Mouse (Mus musculus): ENCODE measurements around the gene Rnpepl1.

Gene Rnpepl1

GRCm38 (mm10) chr1:92906779-92907631, 3.6 kb upstream of the Rnpepl1 start, which contains the start of gene Dusp28:
TSS of gene Dusp28 (plus strand) at chr1:92906981.
- peak; percentile 67 to 76 for DNase-seq (ENCODE audit: low spot score in 2 of 2)

DNA sequence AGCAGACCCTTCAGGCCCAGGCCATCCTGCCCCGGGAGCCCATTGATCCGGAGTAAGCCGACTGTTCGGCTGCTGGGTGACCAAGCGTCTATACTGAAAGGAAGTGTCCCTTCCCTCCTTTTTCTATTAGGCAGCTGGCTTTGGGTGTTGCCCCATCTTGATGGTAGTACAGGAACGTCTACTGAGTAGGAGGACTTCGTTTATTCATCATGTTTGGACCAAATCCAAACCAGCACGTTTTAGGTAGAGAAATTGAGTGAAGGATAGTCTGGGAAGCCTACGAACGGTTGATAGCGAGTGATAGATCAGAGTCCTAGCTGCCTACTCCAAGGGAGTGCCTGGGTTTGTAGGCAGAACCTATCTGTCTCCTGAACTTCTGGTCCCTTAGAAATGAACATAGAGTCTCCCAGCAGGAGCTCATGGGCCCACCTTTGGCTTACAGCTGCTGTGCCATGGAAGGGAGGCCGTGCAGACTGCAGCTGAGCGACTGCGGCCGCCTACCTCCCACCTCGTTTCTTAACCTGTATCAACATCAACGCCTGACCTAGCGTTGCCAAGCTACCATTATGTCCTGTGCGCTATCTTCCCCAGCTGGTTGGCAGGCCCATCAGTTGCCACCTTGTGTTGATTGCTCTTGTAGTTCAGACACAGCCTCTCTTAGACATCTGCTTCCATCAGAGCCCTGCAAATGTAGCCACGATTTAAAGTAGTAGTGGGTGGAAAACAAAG, 2.8 kb upstream of the Rnpepl1 start:
- no peak for DNase-seq (ENCODE audit: low spot score in 2 of 2)

DNA sequence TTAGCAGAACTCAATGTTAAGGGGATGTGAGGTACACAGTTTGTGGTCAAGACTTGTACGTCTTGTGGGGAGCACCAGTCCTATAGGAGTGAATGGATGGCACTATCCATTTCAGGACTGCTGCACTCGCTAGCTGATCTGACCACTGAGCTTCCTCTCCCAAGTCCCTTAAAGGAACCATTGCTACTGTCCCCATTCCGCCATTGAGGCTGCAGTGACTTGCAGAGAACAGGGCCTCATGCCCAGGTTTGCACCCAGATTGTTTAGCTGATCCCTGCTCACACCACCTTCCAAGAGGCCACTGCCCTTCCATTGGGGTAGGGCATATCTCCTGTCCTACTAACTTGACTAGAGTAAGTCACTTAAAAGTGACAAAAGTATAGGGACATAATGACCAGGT, 1.9 kb upstream of the Rnpepl1 start:
- no peak for DNase-seq (ENCODE audit: low spot score in 2 of 2)

- DNase-seq (ENCODE audit: low spot score in 2 of 2): no peak
These were observed 1.5 kb upstream of the Rnpepl1 start for GRCm38 (mm10) chr1:92909068-92909467.

DNA sequence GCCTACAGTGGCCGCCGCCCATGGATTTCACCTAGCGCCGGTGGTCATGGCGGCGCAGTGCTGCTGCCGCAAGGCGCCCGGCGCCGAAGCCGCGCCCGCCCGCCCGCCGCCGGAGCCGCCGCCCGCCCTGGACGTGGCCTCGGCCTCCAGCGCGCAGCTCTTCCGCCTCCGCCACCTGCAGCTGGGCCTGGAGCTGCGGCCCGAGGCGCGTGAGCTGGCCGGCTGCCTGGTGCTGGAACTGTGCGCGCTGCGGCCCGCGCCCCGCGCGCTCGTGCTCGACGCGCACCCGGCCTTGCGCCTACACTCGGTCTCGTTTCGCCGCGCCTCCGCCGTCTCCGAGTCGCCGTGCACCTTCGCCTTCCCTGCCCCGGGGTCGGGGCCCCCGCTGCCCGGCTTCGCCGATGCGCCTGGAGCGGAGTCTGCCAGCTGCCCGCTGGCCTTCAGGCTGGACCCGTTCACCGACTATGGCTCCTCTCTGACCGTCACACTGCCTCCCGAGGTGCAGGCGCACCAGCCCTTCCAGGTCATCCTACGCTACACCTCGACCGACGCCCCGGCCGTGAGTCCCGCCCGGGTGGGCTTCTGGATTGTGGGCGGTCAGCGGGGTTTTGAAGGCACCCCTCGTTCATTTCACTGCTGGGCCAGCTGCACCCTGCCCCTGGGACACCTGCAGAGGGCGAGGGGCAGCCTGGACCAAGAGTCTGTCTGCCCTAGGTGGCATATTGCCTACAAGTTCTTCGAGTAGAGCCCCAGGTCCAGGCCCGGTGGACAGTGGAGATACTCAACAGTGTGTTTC, 540 bp downstream of the Rnpepl1 start:
- peak in 1 of 2 experiments; percentile 41 for DNase-seq (ENCODE audit: low spot score in 2 of 2)

- DNase-seq (ENCODE audit: low spot score in 2 of 2): no peak
These were observed 1.1 kb downstream of the Rnpepl1 start for GRCm38 (mm10) chr1:92911721-92912138.

- DNase-seq (ENCODE audit: low spot score in 2 of 2): no peak
These were observed 1.7 kb downstream of the Rnpepl1 start for GRCm38 (mm10) chr1:92912286-92912685.

- DNase-seq (ENCODE audit: low spot score in 2 of 2): no peak
These were observed 3.7 kb downstream of the Rnpepl1 start for GRCm38 (mm10) chr1:92914239-92914638.

DNA sequence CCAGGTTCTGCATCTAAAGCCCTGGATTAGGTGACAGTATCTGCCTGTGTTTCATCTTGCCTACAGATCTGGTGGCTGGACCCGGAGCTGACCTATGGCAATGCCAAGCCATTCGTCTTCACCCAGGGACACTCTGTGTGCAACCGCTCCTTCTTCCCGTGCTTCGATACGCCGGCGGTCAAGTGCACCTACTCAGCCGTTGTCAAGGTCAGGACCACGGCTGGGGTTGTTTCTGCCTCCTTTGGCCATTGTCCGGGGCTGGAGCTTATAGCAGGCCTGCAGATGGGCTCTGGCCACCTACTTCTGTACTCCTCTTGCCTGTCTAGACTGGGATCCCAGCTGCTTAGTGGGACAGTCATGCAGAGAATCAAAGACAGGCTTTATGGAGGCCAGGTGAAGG, 4.4 kb downstream of the Rnpepl1 start:
- no peak for DNase-seq (ENCODE audit: low spot score in 2 of 2)

DNA sequence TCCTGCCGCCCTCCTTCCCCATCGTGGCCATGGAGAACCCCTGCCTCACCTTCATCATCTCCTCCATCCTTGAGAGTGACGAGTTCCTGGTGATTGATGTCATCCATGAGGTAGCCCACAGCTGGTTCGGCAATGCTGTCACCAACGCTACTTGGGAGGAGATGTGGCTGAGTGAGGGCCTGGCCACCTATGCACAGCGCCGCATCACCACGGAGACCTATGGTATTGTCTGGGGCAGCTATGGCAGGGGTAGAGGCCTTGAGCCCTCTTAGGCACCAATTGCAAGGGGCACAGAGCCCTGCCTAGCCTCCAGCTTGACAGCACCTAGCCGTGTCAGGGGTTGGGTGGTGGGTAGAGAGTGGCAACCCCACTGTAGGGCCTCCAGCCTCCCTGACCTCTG, 6.1 kb downstream of the Rnpepl1 start:
- no peak for DNase-seq (ENCODE audit: low spot score in 2 of 2)

- no peak for DNase-seq (ENCODE audit: low spot score in 2 of 2)
These were observed 8.6 kb downstream of the Rnpepl1 start for GRCm38 (mm10) chr1:92919151-92919550.

- DNase-seq (ENCODE audit: low spot score in 2 of 2): no peak
These were observed 9.2 kb downstream of the Rnpepl1 start for GRCm38 (mm10) chr1:92919775-92920174.

DNA sequence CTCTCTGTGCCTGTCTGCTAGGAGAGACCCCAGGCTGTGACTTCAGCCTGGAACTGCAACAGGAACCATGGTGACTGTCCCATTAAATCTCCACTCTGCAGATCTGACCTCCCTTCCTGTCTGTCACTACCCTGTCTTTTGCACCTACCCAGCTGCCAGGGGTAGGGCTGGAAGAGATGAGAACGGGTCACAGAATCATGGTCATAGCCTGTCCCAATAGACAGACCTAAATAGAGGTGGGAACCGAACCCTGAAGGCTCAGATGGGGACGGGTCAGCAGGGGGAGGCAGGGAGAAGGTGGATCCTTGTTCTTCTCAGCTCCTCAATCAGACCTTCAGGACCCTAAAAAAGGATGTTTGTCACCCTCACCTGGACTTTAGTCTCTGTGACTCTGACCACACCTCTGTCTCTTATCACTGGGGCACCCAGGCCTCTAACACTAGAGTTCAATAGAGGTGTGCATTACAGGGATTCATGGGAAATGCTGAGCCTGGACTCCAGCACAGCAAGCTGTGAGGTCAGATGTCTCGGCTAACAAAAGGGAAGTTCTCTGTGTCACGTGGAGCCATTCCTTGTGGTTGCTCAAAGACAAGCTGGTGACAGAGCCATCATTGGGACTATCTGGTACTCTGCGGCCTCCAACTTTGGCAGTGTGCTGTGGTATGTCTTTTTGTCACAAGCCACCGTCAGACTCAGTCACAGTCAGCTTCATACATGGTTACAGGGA, 10.1 kb downstream of the Rnpepl1 start:
- no peak for DNase-seq (ENCODE audit: low spot score in 2 of 2)

DNA sequence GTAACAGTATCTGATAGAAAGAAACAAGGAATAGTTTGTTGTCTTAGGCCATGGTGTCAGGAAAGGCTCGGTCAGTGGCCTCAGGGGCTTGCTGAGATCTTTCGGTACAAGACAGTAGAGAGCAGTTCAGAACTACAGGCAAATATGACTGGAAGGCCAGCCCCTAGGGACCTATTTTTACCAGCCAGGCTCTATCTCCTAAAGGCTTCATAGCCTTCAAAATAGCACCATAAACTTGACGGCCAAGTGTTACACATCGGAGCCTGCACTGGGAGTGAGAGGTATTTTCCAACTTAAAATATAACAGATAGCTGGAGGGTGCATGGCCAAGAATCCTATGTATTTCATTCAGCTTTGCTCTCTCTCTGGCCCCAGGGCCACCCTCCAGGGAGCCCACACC, 10.9 kb downstream of the Rnpepl1 start:
- no peak for DNase-seq (ENCODE audit: low spot score in 2 of 2)

- DNase-seq (ENCODE audit: low spot score in 2 of 2): no peak
These were observed 19.7 kb downstream of the Rnpepl1 start for GRCm38 (mm10) chr1:92930171-92930706.

- DNase-seq (ENCODE audit: low spot score in 2 of 2): no peak
These were observed 23.0 kb downstream of the Rnpepl1 start for GRCm38 (mm10) chr1:92933611-92934010.

GRCm38 (mm10) chr1:92934182-92934827, 23.7 kb downstream of the Rnpepl1 start, which contains the start of gene Capn10:
TSS of gene Capn10 (plus strand) at chr1:92934376.
- DNase-seq (ENCODE audit: low spot score in 2 of 2): peak; percentile 75 to 78

DNA sequence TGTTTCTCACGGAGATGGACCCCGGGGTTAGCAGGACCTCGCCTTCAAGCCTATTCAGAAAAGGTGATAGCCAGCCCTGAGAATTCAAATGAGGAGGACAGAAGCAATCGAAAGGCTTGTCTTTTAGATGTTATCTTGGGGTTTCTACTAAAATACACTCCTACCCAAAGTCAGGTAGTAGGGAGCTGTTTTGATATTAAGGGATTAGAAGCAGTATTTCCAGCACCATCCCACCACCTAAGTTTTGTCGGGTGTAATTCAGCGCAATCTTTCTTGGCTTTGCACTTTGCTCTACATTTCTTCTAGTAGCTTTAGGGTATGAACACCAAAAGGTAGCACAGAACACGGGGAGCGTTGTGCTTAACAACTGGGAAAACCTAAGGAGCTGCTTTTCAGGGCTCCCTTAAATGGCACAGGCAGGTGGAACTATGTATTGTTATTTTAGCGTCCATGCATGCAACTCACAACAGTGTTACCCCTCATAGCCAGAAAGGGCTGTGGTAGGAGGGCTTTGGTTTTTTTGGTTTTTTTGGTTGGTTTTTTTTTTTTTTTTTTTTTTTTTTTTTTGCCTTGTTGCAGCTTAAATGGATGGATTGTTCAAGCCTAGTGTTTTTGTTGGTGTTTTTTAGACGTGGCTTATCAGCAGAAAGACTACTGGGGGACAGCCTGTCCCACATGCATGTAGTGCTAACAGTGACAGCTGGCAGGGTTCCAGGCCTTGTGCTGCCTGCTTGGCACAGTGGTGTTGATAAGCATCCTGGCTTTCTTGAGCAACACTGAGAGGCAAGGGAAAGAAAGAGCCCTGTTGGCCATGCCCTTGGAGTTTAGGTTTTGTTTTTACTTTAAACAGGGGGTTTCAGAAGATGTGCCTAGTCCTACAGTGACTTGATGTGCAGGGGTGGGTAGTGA, 24.7 kb downstream of the Rnpepl1 start:
- peak; percentile 47 to 53 for DNase-seq (ENCODE audit: low spot score in 2 of 2)

DNA sequence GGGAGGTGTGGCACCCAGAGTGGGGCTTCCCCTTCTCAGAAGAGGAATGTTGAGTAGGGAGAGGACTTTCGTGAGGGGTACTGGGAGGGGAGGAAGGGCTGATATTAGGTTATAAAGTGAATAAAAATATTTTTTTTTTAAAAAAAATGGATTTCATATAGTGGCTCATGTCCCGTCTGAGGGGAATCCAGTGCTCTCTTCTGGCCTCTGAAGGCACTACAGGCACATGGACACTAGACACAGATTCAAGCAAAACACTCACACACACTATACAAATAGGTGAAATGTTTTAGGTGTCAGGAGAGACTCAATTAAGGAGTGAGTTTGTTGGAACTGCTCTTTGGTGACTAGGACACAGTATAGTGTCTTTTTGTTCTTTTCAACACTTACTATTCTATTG, 25.4 kb downstream of the Rnpepl1 start:
- DNase-seq (ENCODE audit: low spot score in 2 of 2): no peak
